Mouse (Mus musculus) G1E (cell line): ENCODE data around the gene Nrp2.

ENCODE experiments used
- CTCF ChIP-seq: IDR thresholded peaks from 2 replicates; pipeline ENCODE4 v1.5.1; 2012; ENCODE audit warnings: low read depth, low read length, inconsistent platforms, mixed read lengths
- GATA1 ChIP-seq: IDR thresholded peaks from 2 replicates; pipeline ENCODE4 v1.6.1; 2012; ENCODE audit warnings: borderline replicate concordance, low read length, inconsistent platforms, mixed read lengths
- GATA2 ChIP-seq: IDR thresholded peaks from 2 replicates; pipeline ENCODE4 v1.6.1; 2012; ENCODE audit warnings: low read depth, low read length, inconsistent platforms, borderline replicate concordance
- POLR2AphosphoS5 ChIP-seq: IDR thresholded peaks from 2 replicates; pipeline ENCODE4 v1.6.1; 2012; ENCODE audit warnings: low read depth, low read length, inconsistent platforms; ENCODE audit not compliant: insufficient replicate concordance
- TAL1 ChIP-seq: conservative IDR thresholded peaks from 2 replicates; pipeline ENCODE4 v1.6.1; 2012; ENCODE audit warnings: low read depth, low read length, inconsistent platforms, mixed read lengths

DNA sequence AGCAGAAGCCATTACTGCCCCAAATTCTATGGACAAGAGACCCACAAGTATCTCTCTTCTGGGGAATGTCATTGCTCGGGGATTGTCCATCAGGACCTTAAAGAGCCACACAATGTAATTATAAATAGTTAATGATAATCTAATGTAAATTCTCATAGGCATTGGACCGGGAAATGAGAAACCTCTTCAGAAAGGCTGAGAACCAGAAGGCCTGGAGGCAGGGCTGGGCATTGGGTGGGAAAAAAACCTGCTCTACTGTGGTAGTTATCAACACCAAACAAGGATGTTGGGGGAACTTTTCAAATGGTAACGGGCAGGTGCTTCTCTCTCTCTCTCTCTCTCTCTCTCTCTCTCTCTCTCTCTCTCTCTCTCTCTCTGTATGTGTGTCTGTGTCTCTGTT lies 98.8 kb downstream of the Nrp2 start:
- no peak for TF ChIP-seq CTCF
- TF ChIP-seq POLR2AphosphoS5, result no peak
- no peak for TF ChIP-seq TAL1
- no peak for TF ChIP-seq GATA1
- TF ChIP-seq GATA2, result no peak
